Mouse (Mus musculus) layer of hippocampus, postnatal 25 days (tissue): ENCODE results near the gene Apba2. TPM values are rescaled to one million over a fixed set of nuclear protein-coding genes. Genes with fewer than 3 reads are reported as not detected.

Experiments used
- DNase-seq, 2 experiments: peaks; one replicate each; pipeline ENCODE4 v3.0.0; 2022; ENCODE audit warnings: mixed read lengths in 2 of 2, low spot score in 1 of 2; ENCODE audit errors: extremely low spot score in 1 of 2
- total RNA-seq, 2 experiments: library from RNA; stranded (reverse); gene quantifications; 2 replicates each; pipeline ENCODE4 v1.2.3; 2021

Apba2 gene
- total RNA-seq, 2 experiments from 2014 or later, result 251 to 263 TPM

DNA sequence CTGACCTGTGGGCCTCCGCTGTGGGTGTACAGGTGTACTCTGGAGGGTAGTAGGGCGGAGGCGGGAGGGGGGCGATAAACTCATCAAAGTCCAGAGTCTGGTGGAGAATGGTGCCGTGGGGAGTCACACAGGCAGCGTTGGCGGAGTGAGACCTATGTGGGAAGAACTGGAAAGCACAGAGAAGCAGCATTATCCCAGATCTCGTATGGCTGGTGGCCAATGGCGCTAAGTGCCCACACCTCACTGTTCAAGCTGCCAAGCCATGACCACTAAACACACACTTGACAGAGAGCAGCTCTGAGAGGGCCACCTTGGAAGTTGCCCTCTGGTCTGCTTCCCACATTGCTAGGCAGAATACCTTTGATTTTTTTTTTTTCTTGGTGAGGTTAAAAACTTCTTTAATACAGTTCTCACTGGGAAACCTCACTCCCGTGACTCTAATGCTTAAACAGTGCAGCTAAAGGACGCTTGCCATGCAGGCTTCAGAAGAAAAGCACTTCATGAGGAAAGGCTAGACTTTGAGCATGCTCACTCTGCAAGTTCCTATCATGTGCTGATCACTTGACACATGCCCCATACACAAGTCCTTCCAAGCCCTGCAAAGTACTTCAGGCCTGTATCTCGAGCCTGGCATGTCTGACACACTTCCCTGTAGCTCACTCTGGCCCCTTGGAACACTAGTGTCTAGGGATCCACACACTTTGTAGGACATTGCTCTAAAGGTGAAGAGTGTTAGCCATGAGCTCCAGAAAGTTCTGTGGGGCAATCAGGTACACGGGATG lies 275.4 kb downstream of the Apba2 start:
- DNase-seq, result no peak

DNA sequence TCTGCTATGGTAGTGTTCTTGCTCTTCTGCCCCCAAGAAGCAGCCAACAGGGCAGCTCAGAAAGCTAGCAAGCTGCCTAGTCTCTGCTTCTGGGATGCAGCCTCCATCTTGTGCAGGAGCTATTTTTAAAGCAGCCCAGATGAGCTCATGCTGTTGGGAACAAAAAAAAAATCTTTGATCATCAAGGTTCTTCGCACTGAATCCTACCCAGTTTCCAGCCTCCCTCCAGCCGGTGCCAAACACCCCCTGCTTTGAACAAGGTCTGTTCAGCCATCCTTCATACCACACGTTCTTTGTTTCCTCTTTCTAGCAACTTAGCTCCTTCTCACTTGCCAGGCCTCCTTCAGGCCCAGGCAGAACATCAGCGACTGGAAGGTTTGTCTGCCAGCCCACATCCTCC lies 278.0 kb downstream of the Apba2 start:
- DNase-seq, result no peak

DNA sequence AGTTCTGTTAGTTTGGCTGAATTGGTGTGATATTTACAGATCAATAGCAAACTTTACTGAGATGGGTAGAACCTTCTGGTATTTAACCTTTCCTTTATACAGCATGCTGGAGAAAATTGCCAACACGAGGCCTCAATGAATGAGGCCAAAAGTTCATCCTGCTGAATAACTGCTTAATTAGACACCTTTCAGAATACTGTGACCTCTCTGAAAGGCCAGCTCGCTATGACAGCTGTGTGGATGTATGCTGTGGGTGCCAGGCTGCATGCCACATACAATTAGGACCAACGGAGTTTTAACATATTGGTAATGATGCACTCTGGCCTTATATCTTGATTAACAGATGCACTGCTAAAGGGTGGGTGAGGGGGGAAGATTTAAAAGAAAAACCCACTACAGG lies 283.5 kb downstream of the Apba2 start:
- no peak for DNase-seq

- no peak for DNase-seq
Measured at GRCm38 (mm10) chr7:64791145-64791544, 289.6 kb downstream of the Apba2 start.

DNA sequence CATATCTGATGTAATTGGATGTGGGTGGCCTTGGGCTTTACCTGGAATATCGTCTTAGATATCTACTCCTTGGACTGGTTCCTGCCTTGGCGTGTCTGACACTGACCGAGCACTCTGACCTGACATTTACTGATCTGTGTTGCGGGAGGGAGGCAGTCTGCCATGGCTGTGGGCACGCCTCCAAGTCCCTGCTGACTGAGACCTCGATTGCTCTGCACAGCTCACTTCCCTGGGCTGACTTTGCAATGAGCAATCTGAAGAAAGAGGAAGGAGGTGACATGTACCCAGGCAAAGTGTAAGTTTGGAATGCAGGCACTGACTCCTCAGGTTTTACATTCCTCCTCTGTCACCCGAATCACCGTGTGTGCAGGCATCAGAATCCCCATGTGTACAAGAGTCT lies 290.5 kb downstream of the Apba2 start:
- DNase-seq, result no peak

GRCm38 (mm10) chr7:64795554-64795953 lies 294.0 kb downstream of the Apba2 start:
- no peak for DNase-seq

Other genes starting within 250 kb of the Apba2 start
- gene Mtmr10, start 214.1 kb upstream of the Apba2 start, total RNA-seq, result 10 to 100 TPM; 16.6 to 18.7 TPM
- 10 to 100 TPM in 1 of 2 experiments, 1 to 10 TPM in 1; 9.6 to 12.3 TPM for gene Fan1, start 127.6 kb upstream of the Apba2 start, total RNA-seq
- gene Mphosph10, start 109.4 kb upstream of the Apba2 start, total RNA-seq, result 10 to 100 TPM; 20.5 to 22.7 TPM
- 10 to 100 TPM; 47.5 to 51.0 TPM for gene Mcee, start 109.1 kb upstream of the Apba2 start, total RNA-seq